Mouse (Mus musculus): ENCODE measurements around the gene Trim2. TPM values are rescaled to one million over a fixed set of nuclear protein-coding genes. Genes with fewer than 3 reads are reported as not detected.

Gene Trim2
- total and polyA plus RNA-seq, 3 experiments: 2.4 to 3.3 (median 2.5) TPM

DNA sequence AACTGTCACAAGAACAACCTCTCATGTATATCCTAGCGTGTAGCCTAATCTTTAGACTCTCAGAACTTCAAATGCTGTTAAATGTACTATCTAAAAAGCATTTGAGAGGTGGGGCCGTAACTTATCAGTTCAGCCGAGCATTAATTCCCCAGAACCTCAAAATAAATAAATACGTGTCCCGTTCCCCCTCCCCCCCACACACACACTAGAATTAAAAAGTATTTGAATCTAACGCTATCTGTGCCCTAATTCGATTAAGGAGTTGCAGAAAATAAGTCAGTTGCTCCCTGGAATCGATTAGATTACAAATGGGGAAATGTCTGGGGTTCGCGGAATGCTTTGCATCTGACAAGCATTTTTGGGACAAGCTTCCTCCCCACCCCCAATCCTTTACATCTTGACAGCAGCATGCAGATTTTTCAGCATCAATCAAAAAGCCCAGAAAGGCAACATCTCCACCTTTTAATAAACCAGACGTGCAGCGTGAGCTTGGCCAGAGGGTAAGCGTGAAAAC is 48.1 kb downstream of the Trim2 start:
- H3K9ac ChIP-seq (ENCODE audit: insufficient read depth, low read depth): no peak overlapping the region
- H3K4me2 ChIP-seq (ENCODE audit: insufficient read depth, low read depth, poor library complexity, severe bottlenecking): peak overlapping the region; percentile 82
- H3K9me3 ChIP-seq (replicated peaks; ENCODE audit: low read length): no peaks in the 10 kb centered on the region
- in situ Hi-C loops (cut with MboI; ENCODE audit: low pct_ligation_motif_present, low pct_unique_long_range_greater_than_20kb, low sequenced_read_pairs) (no loop called here), dilution Hi-C loops (cut with MboI; ENCODE audit: extremely low pct_ligation_motif_present, extremely low pct_unique_long_range_greater_than_20kb, low sequenced_read_pairs) (no loop called here)
- no peaks in the 10 kb centered on the region for H3K36me3 ChIP-seq (replicated peaks in 1 of 2; ENCODE audit: control insufficient read depth in 1 of 2, insufficient read depth in 1 of 2, low read length in 1 of 2)
- H3K27me3 ChIP-seq (replicated peaks): no peaks in the 10 kb centered on the region
- no peaks in the 10 kb centered on the region for H3K79me2 ChIP-seq (replicated peaks; ENCODE audit: control insufficient read depth, extremely low read depth, insufficient read depth, poor library complexity, severe bottlenecking)
- no peak overlapping the region for H3K27ac ChIP-seq (ENCODE audit: insufficient read depth, low read depth)
- DNase-seq (ENCODE audit: extremely low read depth): no peak
- H3K4me3 ChIP-seq (replicated peaks in 1 of 3; ENCODE audit: low read depth in 2 of 3, low read length in 2 of 3, poor library complexity in 1 of 3): no peak overlapping the region
- H3K4me1 ChIP-seq (ENCODE audit: control insufficient read depth in 1 of 2, insufficient read depth in 2 of 2): peaks cover 0 to 21% of the 10 kb centered on the region in 2 experiments; a peak in 3 of 4 replicates
- TF ChIP-seq ZMIZ1 (IDR thresholded peaks at IDR 0.05; ENCODE audit: low read depth, low read length) (no peak), ETS1 (conservative IDR thresholded peaks at IDR 0.05; ENCODE audit: low read depth, low read length) (no peak), HCFC1 (IDR thresholded peaks at IDR 0.05; ENCODE audit: low read depth, low read length) (no peak), CHD2 (IDR thresholded peaks at IDR 0.05; ENCODE audit: low read length) (no peak), MAFK (IDR thresholded peaks at IDR 0.05; ENCODE audit: insufficient replicate concordance, low read length) (no peak), USF1 (IDR thresholded peaks at IDR 0.05; ENCODE audit: low read depth, low read length) (no peak), RAD21 (IDR thresholded peaks at IDR 0.05; ENCODE audit: low read depth, low read length) (no peak), NRF1 (IDR thresholded peaks at IDR 0.05; ENCODE audit: low read depth, low read length) (no peak), MXI1 (IDR thresholded peaks at IDR 0.05; ENCODE audit: low read depth, low read length) (no peak), CTCF (conservative IDR thresholded peaks at IDR 0.05 in 1 of 2, IDR thresholded peaks at IDR 0.05 in 1 of 2; ENCODE audit: low read depth in 2 of 2, low read length in 2 of 2) (no peak), TCF12 (IDR thresholded peaks at IDR 0.05; ENCODE audit: low read depth, low read length) (no peak), ELF1 (IDR thresholded peaks at IDR 0.05; ENCODE audit: low read depth, low read length) (no peak), PAX5 (IDR thresholded peaks at IDR 0.05; ENCODE audit: low read length) (no peak), EP300 (IDR thresholded peaks at IDR 0.05; ENCODE audit: low read length) (no peak)

DNA sequence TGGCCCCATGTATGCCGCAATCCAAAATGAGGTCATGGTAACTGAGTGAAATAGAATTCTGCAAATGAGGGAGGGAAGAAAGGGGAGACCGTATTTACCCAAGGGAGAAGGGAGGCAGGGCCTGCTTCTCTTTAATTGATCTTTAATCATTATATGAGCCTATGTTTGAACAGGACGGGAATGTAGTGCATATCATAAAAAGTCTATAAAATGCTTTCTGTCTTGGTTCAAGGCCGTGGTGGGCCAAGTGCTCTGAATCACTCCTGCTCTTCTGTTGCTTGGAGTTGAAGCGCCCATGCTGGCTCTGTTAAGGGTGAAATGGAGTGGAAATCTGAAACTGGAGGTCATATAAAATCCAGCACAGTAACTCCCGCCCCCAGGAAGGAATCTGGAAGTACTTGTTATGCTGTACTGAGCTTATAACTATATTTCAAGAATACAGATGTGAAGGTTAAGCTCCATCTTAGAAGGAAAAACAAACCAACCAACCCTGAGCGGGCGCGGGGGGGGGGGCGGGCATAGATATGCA is 48.6 kb downstream of the Trim2 start:
- no peak overlapping the region for H3K27ac ChIP-seq (ENCODE audit: insufficient read depth, low read depth)
- H3K27me3 ChIP-seq (replicated peaks): no peaks in the 10 kb centered on the region
- no peak for TF ChIP-seq ETS1 (conservative IDR thresholded peaks at IDR 0.05; ENCODE audit: low read depth, low read length)
- TF ChIP-seq NELFE (IDR thresholded peaks at IDR 0.05; ENCODE audit: low read depth, low read length): no peak
- no peak for TF ChIP-seq USF1 (IDR thresholded peaks at IDR 0.05; ENCODE audit: low read depth, low read length)
- TF ChIP-seq POLR2AphosphoS2 (IDR thresholded peaks at IDR 0.05; ENCODE audit: low read depth, low read length): no peak
- TF ChIP-seq MAX (IDR thresholded peaks at IDR 0.05; ENCODE audit: low read length): no peak
- no peak for TF ChIP-seq MYC (IDR thresholded peaks at IDR 0.05; ENCODE audit: low read depth, low read length)
- no peak for TF ChIP-seq SIN3A (IDR thresholded peaks at IDR 0.05; ENCODE audit: low read length)
- no peak for TF ChIP-seq RCOR1 (conservative IDR thresholded peaks at IDR 0.05; ENCODE audit: low read depth, low read length)
- TF ChIP-seq RAD21 (IDR thresholded peaks at IDR 0.05; ENCODE audit: low read depth, low read length): no peak
- no peak for TF ChIP-seq ZMIZ1 (IDR thresholded peaks at IDR 0.05; ENCODE audit: low read depth, low read length)
- H3K4me3 ChIP-seq (replicated peaks in 1 of 3; ENCODE audit: low read depth in 2 of 3, low read length in 2 of 3, poor library complexity in 1 of 3): no peak overlapping the region
- H3K36me3 ChIP-seq (replicated peaks in 1 of 2; ENCODE audit: control insufficient read depth in 1 of 2, insufficient read depth in 1 of 2, low read length in 1 of 2): no peaks in the 10 kb centered on the region
- in situ Hi-C loops (cut with MboI; ENCODE audit: low pct_ligation_motif_present, low pct_unique_long_range_greater_than_20kb, low sequenced_read_pairs): no loop called here
- peaks cover 0 to 20% of the 10 kb centered on the region in 2 experiments; a peak in 3 of 4 replicates for H3K4me1 ChIP-seq (ENCODE audit: control insufficient read depth in 1 of 2, insufficient read depth in 2 of 2)
- dilution Hi-C loops (cut with MboI; ENCODE audit: extremely low pct_ligation_motif_present, extremely low pct_unique_long_range_greater_than_20kb, low sequenced_read_pairs): no loop called here
- no peak overlapping the region for H3K4me2 ChIP-seq (ENCODE audit: insufficient read depth, low read depth, poor library complexity, severe bottlenecking)
- H3K9me3 ChIP-seq (replicated peaks; ENCODE audit: low read length): no peaks in the 10 kb centered on the region
- no peak for DNase-seq (ENCODE audit: extremely low read depth)
- H3K9ac ChIP-seq (ENCODE audit: insufficient read depth, low read depth): no peak overlapping the region
- H3K79me2 ChIP-seq (replicated peaks; ENCODE audit: control insufficient read depth, extremely low read depth, insufficient read depth, poor library complexity, severe bottlenecking): no peaks in the 10 kb centered on the region

Data from CH12.LX (cell line).